Mouse (Mus musculus) right cerebral cortex, adult 18-20 months (tissue): ENCODE data around the gene Dppa4.

Source experiments
- DNase-seq: peaks from one replicate; pipeline ENCODE4 v3.0.0; 2022; ENCODE audit warnings: mixed read lengths

Gene Dppa4

GRCm38 (mm10) chr16:48328420-48328819 is 44.9 kb downstream of the Dppa4 start:
- DNase-seq = no peak

GRCm38 (mm10) chr16:48331822-48332221 is 48.3 kb downstream of the Dppa4 start:
- no peak for DNase-seq

- no peak for DNase-seq
Measured at GRCm38 (mm10) chr16:48335326-48335725, 51.8 kb downstream of the Dppa4 start.
